Mouse (Mus musculus) limb, embryonic 15.5 days (tissue): Measurements from ENCODE around the gene Gm10972. TPM values are rescaled to one million over a fixed set of nuclear protein-coding genes. Genes with fewer than 3 reads are reported as not detected.
A peak's percentile ranks its signal among the peaks of the same experiment; 100 is the strongest.
"Not testable (repeated sequence)": the region's sequence is repeated elsewhere in the genome, so short reads cannot be mapped to it uniquely, and the experiment has no call there.

ENCODE experiments used
- ATAC-seq: fragments of 200-750 bp; cut with Nextera tagmentation; 2 replicates; pipeline ENCODE4 v1.8.0; 2017; ENCODE audit warnings: low read depth, moderate TSS enrichment; ENCODE audit not compliant: insufficient number of reproducible peaks, low FRiP score, low TSS enrichment
- H3K27ac ChIP-seq: fragments of 300-500 bp; sonication (generic); 2 replicates; pipeline ENCODE4 v1.5.1; 2015; ENCODE audit warnings: moderate library complexity, mild to moderate bottlenecking, inconsistent platforms
- H3K27me3 ChIP-seq: fragments of 300-500 bp; sonication (generic); 2 replicates; pipeline ENCODE4 v1.6.1; 2015; ENCODE audit warnings: inconsistent platforms
- H3K36me3 ChIP-seq: fragments of 300-500 bp; sonication (generic); 2 replicates; pipeline ENCODE4 v1.6.1; 2015; ENCODE audit warnings: inconsistent platforms
- H3K4me1 ChIP-seq: fragments of 300-500 bp; sonication (generic); 2 replicates; pipeline ENCODE4 v1.6.1; 2015; ENCODE audit warnings: inconsistent platforms
- H3K4me2 ChIP-seq: fragments of 300-500 bp; sonication (generic); 2 replicates; pipeline ENCODE4 v1.6.1; 2015; ENCODE audit warnings: mild to moderate bottlenecking, inconsistent platforms
- H3K4me3 ChIP-seq: fragments of 300-500 bp; sonication (generic); 2 replicates; pipeline ENCODE4 v1.5.1; 2015; ENCODE audit warnings: mild to moderate bottlenecking, inconsistent platforms
- H3K9ac ChIP-seq: fragments of 300-500 bp; sonication (generic); 2 replicates; pipeline ENCODE4 v1.6.1; 2015; ENCODE audit warnings: inconsistent platforms
- H3K9me3 ChIP-seq: fragments of 300-500 bp; sonication (generic); 2 replicates; pipeline ENCODE4 v1.6.1; 2016; ENCODE audit warnings: inconsistent platforms
- WGBS: fragments of 180-500 bp; shearing (Covaris S2); methylation state at CpG from one replicate; pipeline ENCODE4 v1.1.7; 2015; 5-methylcytosine and 5-hydroxymethylcytosine counted together
- polyA plus RNA-seq: library from polyadenylated mRNA; unstranded; fragments of >200 nt; fragmentation: Nextera tagmentation; extraction: Ambion mirVana; gene quantifications from 2 replicates; pipeline ENCODE4 v1.2.1, GENCODE M21; 2015

Gene Gm10972
- not detected in 2 replicates for polyA plus RNA-seq

GRCm38 (mm10) chr3:94642495-94643162 is at the start of gene Gm10972:
TSS of gene Gm10972 (plus strand) at chr3:94643112.
- not testable (repeated sequence) for ATAC-seq, H3K27ac ChIP-seq, H3K4me3 ChIP-seq, H3K9ac ChIP-seq, H3K4me1 ChIP-seq, H3K9me3 ChIP-seq, H3K27me3 ChIP-seq, H3K4me2 ChIP-seq, H3K36me3 ChIP-seq
- WGBS = 73% methylated on average over 2 of the region's 2 CpGs

- Histone ChIP-seq H3K4me2 (no peak overlapping the region), H3K27ac (no peak overlapping the region), H3K9ac (no peak overlapping the region), H3K9me3 (no peaks in the 10 kb centered on the region), H3K4me3 (no peak overlapping the region), H3K36me3 (no peaks in the 10 kb centered on the region), H3K4me1 (no peaks in the 10 kb centered on the region), H3K27me3 (no peaks in the 10 kb centered on the region)
- WGBS = 87% methylated on average over 6 of the region's 6 CpGs
- ATAC-seq = no peak
Measured at GRCm38 (mm10) chr3:94595871-94596287, 47.0 kb upstream of the Gm10972 start.

- no peak for ATAC-seq
Measured at GRCm38 (mm10) chr3:94597224-94597779, 45.6 kb upstream of the Gm10972 start.

GRCm38 (mm10) chr3:94601959-94602358 is 41.0 kb upstream of the Gm10972 start:
- no peaks in the 10 kb centered on the region for H3K4me1 ChIP-seq
- no peaks in the 10 kb centered on the region for H3K9me3 ChIP-seq
- H3K4me3 ChIP-seq = no peak overlapping the region
- 0 out of 2 replicates have a peak overlapping the region, but pooled peaks have one; percentile 11 for H3K27ac ChIP-seq
- H3K4me2 ChIP-seq = no peak overlapping the region
- no peak overlapping the region for H3K9ac ChIP-seq
- H3K36me3 ChIP-seq = no peaks in the 10 kb centered on the region
- 3% methylated on average over 4 of the region's 4 CpGs for whole genome bisulfite sequencing
- no peaks in the 10 kb centered on the region for H3K27me3 ChIP-seq
- ATAC-seq = no peak

More at GRCm38 (mm10) chr3:94597224-94597779, 45.6 kb upstream of the Gm10972 start:
- no peaks in the 10 kb centered on the region for H3K27me3 ChIP-seq
- H3K9me3 ChIP-seq = no peaks in the 10 kb centered on the region
- no peaks in the 10 kb centered on the region for H3K4me1 ChIP-seq
- no peak overlapping the region for H3K4me3 ChIP-seq
- no peak overlapping the region for H3K4me2 ChIP-seq
- no peak overlapping the region for H3K9ac ChIP-seq
- 76% methylated on average over 3 of the region's 3 CpGs for WGBS
- H3K27ac ChIP-seq = no peak overlapping the region
- H3K36me3 ChIP-seq = no peaks in the 10 kb centered on the region

- ATAC-seq = no peak
- no peaks in the 10 kb centered on the region for H3K36me3 ChIP-seq
- H3K9me3 ChIP-seq = no peaks in the 10 kb centered on the region
- H3K9ac ChIP-seq = no peak overlapping the region
- peaks cover 25% of the 10 kb centered on the region for H3K4me1 ChIP-seq
- 89% methylated on average over 3 of the region's 3 CpGs for WGBS
- H3K27ac ChIP-seq = no peak overlapping the region
- no peak overlapping the region for H3K4me2 ChIP-seq
- no peak overlapping the region for H3K4me3 ChIP-seq
- no peaks in the 10 kb centered on the region for H3K27me3 ChIP-seq
Measured at GRCm38 (mm10) chr3:94609621-94610020, 33.3 kb upstream of the Gm10972 start.

GRCm38 (mm10) chr3:94610581-94610980 is 32.3 kb upstream of the Gm10972 start:
- no peak for ATAC-seq
- H3K27ac ChIP-seq = peak overlapping the region; percentile 76
- H3K36me3 ChIP-seq = no peaks in the 10 kb centered on the region
- H3K4me3 ChIP-seq = no peak overlapping the region
- no peaks in the 10 kb centered on the region for H3K27me3 ChIP-seq
- 44% methylated on average over 2 of the region's 2 CpGs for WGBS
- peaks cover 25% of the 10 kb centered on the region for H3K4me1 ChIP-seq
- H3K9me3 ChIP-seq = no peaks in the 10 kb centered on the region
- H3K9ac ChIP-seq = no peak overlapping the region
- no peak overlapping the region for H3K4me2 ChIP-seq

GRCm38 (mm10) chr3:94611343-94611742 is 31.6 kb upstream of the Gm10972 start:
- Histone ChIP-seq H3K36me3 (no peaks in the 10 kb centered on the region), H3K4me2 (0 out of 2 replicates have a peak overlapping the region, but pooled peaks have one; percentile 7), H3K9me3 (no peaks in the 10 kb centered on the region), H3K9ac (no peak overlapping the region), H3K27ac (peak overlapping the region; percentile 76), H3K27me3 (no peaks in the 10 kb centered on the region), H3K4me1 (peaks cover 25% of the 10 kb centered on the region), H3K4me3 (no peak overlapping the region)
- WGBS = 23% methylated on average over 4 of the region's 4 CpGs
- ATAC-seq = peak; percentile 56; the same call in 1 of the 2 replicates

GRCm38 (mm10) chr3:94611834-94612233 is 31.1 kb upstream of the Gm10972 start:
- no peak overlapping the region for H3K4me3 ChIP-seq
- H3K4me1 ChIP-seq = peaks cover 25% of the 10 kb centered on the region
- peak overlapping the region; percentile 76 for H3K27ac ChIP-seq
- H3K9ac ChIP-seq = no peak overlapping the region
- no peaks in the 10 kb centered on the region for H3K9me3 ChIP-seq
- no peaks in the 10 kb centered on the region for H3K27me3 ChIP-seq
- H3K4me2 ChIP-seq = 0 out of 2 replicates have a peak overlapping the region, but pooled peaks have one; percentile 7
- WGBS = 48% methylated on average over 5 of the region's 5 CpGs
- ATAC-seq = 0 out of 2 replicates have a peak, but pooled peaks have one; percentile 12
- H3K36me3 ChIP-seq = no peaks in the 10 kb centered on the region

GRCm38 (mm10) chr3:94612274-94612673 is 30.6 kb upstream of the Gm10972 start:
- Histone ChIP-seq H3K4me2 (no peak overlapping the region), H3K27me3 (no peaks in the 10 kb centered on the region), H3K36me3 (no peaks in the 10 kb centered on the region), H3K27ac (peak overlapping the region; percentile 76), H3K9ac (no peak overlapping the region), H3K4me1 (peaks cover 25% of the 10 kb centered on the region), H3K4me3 (no peak overlapping the region), H3K9me3 (no peaks in the 10 kb centered on the region)
- WGBS = 42% methylated on average over 1 of the region's 1 CpGs
- ATAC-seq = no peak

- H3K4me3 ChIP-seq = no peak overlapping the region
- H3K4me1 ChIP-seq = peaks cover 25% of the 10 kb centered on the region
- no peak overlapping the region for H3K27ac ChIP-seq
- WGBS = 76% methylated on average over 7 of the region's 7 CpGs
- H3K4me2 ChIP-seq = no peak overlapping the region
- H3K36me3 ChIP-seq = no peaks in the 10 kb centered on the region
- H3K9ac ChIP-seq = no peak overlapping the region
- H3K27me3 ChIP-seq = no peaks in the 10 kb centered on the region
- no peaks in the 10 kb centered on the region for H3K9me3 ChIP-seq
- no peak for ATAC-seq
Measured at GRCm38 (mm10) chr3:94613258-94613878, 29.5 kb upstream of the Gm10972 start.

- Histone ChIP-seq H3K36me3 (no peaks in the 10 kb centered on the region), H3K27me3 (no peaks in the 10 kb centered on the region), H3K4me2 (no peak overlapping the region), H3K9me3 (no peaks in the 10 kb centered on the region), H3K4me1 (peaks cover 16% of the 10 kb centered on the region), H3K4me3 (no peak overlapping the region), H3K9ac (no peak overlapping the region), H3K27ac (no peak overlapping the region)
- ATAC-seq = no peak
- WGBS = 76% methylated on average over 4 of the region's 4 CpGs
Measured at GRCm38 (mm10) chr3:94616717-94617116, 26.2 kb upstream of the Gm10972 start.
